Mouse (Mus musculus): ENCODE measurements around the gene Iqce.

Iqce gene

GRCm38 (mm10) chr5:140702103-140702513 lies at the start of gene Iqce:
Gene Iqce (minus strand): TSS chr5:140702378.
- DNase-seq = peak; percentile 96

GRCm38 (mm10) chr5:140750925-140751324 lies 48.7 kb upstream of the Iqce start:
- DNase-seq = no peak

GRCm38 (mm10) chr5:140749062-140749875 lies 47.1 kb upstream of the Iqce start:
- peak; percentile 79 for DNase-seq

- DNase-seq = peak; percentile 72
Observed at GRCm38 (mm10) chr5:140748425-140748824, 46.2 kb upstream of the Iqce start.

GRCm38 (mm10) chr5:140743706-140744131 lies 41.5 kb upstream of the Iqce start:
- no peak for DNase-seq

- no peak for DNase-seq
Observed at GRCm38 (mm10) chr5:140741877-140742276, 39.7 kb upstream of the Iqce start.

- DNase-seq = peak; percentile 48
Observed at GRCm38 (mm10) chr5:140741040-140741439, 38.9 kb upstream of the Iqce start.

- no peak for DNase-seq
Observed at GRCm38 (mm10) chr5:140739813-140740212, 37.6 kb upstream of the Iqce start.

GRCm38 (mm10) chr5:140736166-140736565 lies 34.0 kb upstream of the Iqce start:
- DNase-seq = no peak

- no peak for DNase-seq
Observed at GRCm38 (mm10) chr5:140735297-140735696, 33.1 kb upstream of the Iqce start.

- no peak for DNase-seq
Observed at GRCm38 (mm10) chr5:140733336-140733735, 31.2 kb upstream of the Iqce start.

GRCm38 (mm10) chr5:140732195-140732594 lies 30.0 kb upstream of the Iqce start:
- DNase-seq = no peak

GRCm38 (mm10) chr5:140731040-140731797 lies 29.0 kb upstream of the Iqce start:
- no peak for DNase-seq

- DNase-seq = no peak
Observed at GRCm38 (mm10) chr5:140726946-140727740, 25.0 kb upstream of the Iqce start.

- no peak for DNase-seq
Observed at GRCm38 (mm10) chr5:140726062-140726839, 24.1 kb upstream of the Iqce start.

GRCm38 (mm10) chr5:140723822-140724221 lies 21.6 kb upstream of the Iqce start, which contains the start of gene Amz1:
Gene Amz1 (plus strand): TSS chr5:140724127.
- DNase-seq = no peak

GRCm38 (mm10) chr5:140722121-140722520 lies 19.9 kb upstream of the Iqce start:
- DNase-seq = no peak

- no peak for DNase-seq
Observed at GRCm38 (mm10) chr5:140720773-140721172, 18.6 kb upstream of the Iqce start.

GRCm38 (mm10) chr5:140711040-140711439 lies 8.9 kb upstream of the Iqce start:
- no peak for DNase-seq

GRCm38 (mm10) chr5:140710315-140710714 lies 8.1 kb upstream of the Iqce start:
- DNase-seq = no peak

- no peak for DNase-seq
Observed at GRCm38 (mm10) chr5:140705501-140706171, 3.5 kb upstream of the Iqce start.
